Mouse (Mus musculus) lung, adult 2 months (tissue): ENCODE measurements around the gene Srebf1. TPM values are rescaled to one million over a fixed set of nuclear protein-coding genes. Genes with fewer than 3 reads are reported as not detected.

Experiments used
- DNase-seq: peaks from one replicate; pipeline ENCODE4 v3.0.0; 2022
- H3K4me1 ChIP-seq: fragments of 200-500 bp; 2 replicates; pipeline ENCODE4 v1.6.1; 2011; ENCODE audit warnings: low read length; ENCODE audit not compliant: control insufficient read depth, insufficient read depth
- H3K4me3 ChIP-seq: fragments of 200-500 bp; replicated peaks from 2 replicates; pipeline ENCODE3; 2011; ENCODE audit warnings: low read depth, mild to moderate bottlenecking, control low read depth, low read length; ENCODE audit errors: extremely low read depth
- CTCF ChIP-seq: fragments of 200-500 bp; IDR thresholded peaks from 2 replicates; pipeline ENCODE4 v1.5.1; 2011; ENCODE audit warnings: mild to moderate bottlenecking, low read length, control low read depth; ENCODE audit not compliant: insufficient read depth
- POLR2A ChIP-seq: fragments of 200-500 bp; IDR thresholded peaks from 2 replicates; pipeline ENCODE4 v1.6.1; 2011; ENCODE audit warnings: low read depth, mild to moderate bottlenecking, control low read depth, low read length, borderline replicate concordance; ENCODE audit errors: extremely low read depth
- WGBS: fragments of 180-500 bp; shearing (Covaris S2); methylation state at CpG from one replicate; pipeline ENCODE4 v1.1.7; 2018; 5-methylcytosine and 5-hydroxymethylcytosine counted together
- polyA plus RNA-seq: library from polyadenylated mRNA; depleted of rRNA; stranded (reverse); fragments of >200 nt; gene quantifications from 2 replicates; pipeline ENCODE4 v1.2.3, GENCODE M21; 2012

Srebf1 gene
- polyA plus RNA-seq, 1 experiment = 206 TPM

DNA sequence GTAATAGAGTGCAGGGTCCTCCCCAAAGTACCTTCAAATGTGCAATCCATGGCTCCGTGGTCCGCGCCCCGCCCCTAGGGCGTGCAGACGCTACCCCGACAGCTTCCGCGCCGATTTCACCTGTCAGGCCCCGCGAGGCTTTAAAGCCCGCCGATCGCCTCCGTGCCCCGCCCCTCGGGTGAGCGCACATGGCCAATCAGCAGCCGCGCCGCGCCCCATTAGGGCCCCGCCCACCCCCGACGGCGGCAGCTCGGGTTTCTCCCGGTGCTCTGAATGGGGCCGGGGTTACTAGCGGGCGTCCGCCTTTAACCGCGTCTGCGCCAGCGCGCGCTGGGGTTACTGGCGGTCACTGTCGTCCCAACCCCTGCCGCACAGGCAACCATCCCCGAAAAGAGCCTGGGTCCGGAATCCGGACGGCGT, 12.1 kb downstream of the Srebf1 start:
- WGBS = 1% methylated on average over 47 of the region's 47 CpGs
- DNase-seq = peak; percentile 94
- peaks cover 21% of the 10 kb centered on the region; the same call in 1 of the 2 replicates for H3K4me1 ChIP-seq
- peak overlapping the region; percentile 61 for H3K4me3 ChIP-seq
- TF ChIP-seq POLR2A (peak; percentile 79; the same call in 1 of the 2 replicates), CTCF (no peak)

GRCm38 (mm10) chr11:60209933-60210249, 12.5 kb downstream of the Srebf1 start:
- TF ChIP-seq CTCF = no peak
- no peak for TF ChIP-seq POLR2A
- WGBS = 2% methylated on average over 2 of the region's 2 CpGs
- no peak for DNase-seq
- H3K4me1 ChIP-seq = peaks cover 21% of the 10 kb centered on the region; the same call in 1 of the 2 replicates
- H3K4me3 ChIP-seq = peak overlapping the region; percentile 61

GRCm38 (mm10) chr11:60209217-60209932, 13.0 kb downstream of the Srebf1 start:
- DNase-seq = peak; percentile 75
- TF ChIP-seq CTCF (no peak), POLR2A (no peak)
- 21% methylated on average over 7 of the region's 7 CpGs for WGBS
- Histone ChIP-seq H3K4me1 (peaks cover 21% of the 10 kb centered on the region; the same call in 1 of the 2 replicates), H3K4me3 (peak overlapping the region; percentile 27)

DNA sequence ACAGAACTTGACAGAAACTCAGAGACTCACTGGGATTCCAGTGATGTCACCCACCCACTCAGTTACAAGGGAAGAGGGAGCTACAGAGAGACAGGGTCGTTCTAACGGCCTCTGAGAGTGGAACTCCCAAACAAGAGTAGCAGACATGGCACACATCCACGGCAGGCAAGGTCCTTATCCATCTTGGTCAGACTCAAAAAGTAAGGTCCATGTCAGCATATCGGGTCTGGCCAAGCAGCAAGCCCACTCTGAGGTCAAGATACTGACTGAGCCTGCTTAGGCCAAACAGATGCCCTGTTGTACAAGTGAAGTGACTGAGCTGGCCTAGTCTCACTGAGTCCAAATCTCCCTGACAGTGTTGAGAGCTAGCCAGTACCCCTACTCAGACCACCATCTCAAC, 13.7 kb downstream of the Srebf1 start:
- H3K4me3 ChIP-seq = peak overlapping the region; percentile 27
- 30% methylated on average over 4 of the region's 4 CpGs for WGBS
- TF ChIP-seq CTCF = no peak
- TF ChIP-seq POLR2A = no peak
- DNase-seq = no peak
- peaks cover 21% of the 10 kb centered on the region; the same call in 1 of the 2 replicates for H3K4me1 ChIP-seq

- WGBS = 55% methylated on average over 6 of the region's 6 CpGs
- no peak for DNase-seq
- no peak for TF ChIP-seq POLR2A
- Histone ChIP-seq H3K4me1 (peaks cover 21% of the 10 kb centered on the region; the same call in 1 of the 2 replicates), H3K4me3 (peak overlapping the region; percentile 4)
These were observed 14.2 kb downstream of the Srebf1 start for GRCm38 (mm10) chr11:60208201-60208600.

- H3K4me1 ChIP-seq = peaks cover 19% of the 10 kb centered on the region; the same call in 1 of the 2 replicates
- WGBS = 56% methylated on average over 5 of the region's 5 CpGs
- TF ChIP-seq POLR2A = no peak
- TF ChIP-seq CTCF = no peak
- H3K4me3 ChIP-seq = no peak overlapping the region
- DNase-seq = no peak
These were observed 16.2 kb downstream of the Srebf1 start for GRCm38 (mm10) chr11:60206207-60206606.

- 66% methylated on average over 12 of the region's 12 CpGs for WGBS
- peak; percentile 63 for DNase-seq
- no peak for TF ChIP-seq POLR2A
- TF ChIP-seq CTCF = no peak
- Histone ChIP-seq H3K4me1 (peaks cover 12% of the 10 kb centered on the region; the same call in 1 of the 2 replicates), H3K4me3 (no peak overlapping the region)
These were observed 17.4 kb downstream of the Srebf1 start for GRCm38 (mm10) chr11:60205026-60205425.

DNA sequence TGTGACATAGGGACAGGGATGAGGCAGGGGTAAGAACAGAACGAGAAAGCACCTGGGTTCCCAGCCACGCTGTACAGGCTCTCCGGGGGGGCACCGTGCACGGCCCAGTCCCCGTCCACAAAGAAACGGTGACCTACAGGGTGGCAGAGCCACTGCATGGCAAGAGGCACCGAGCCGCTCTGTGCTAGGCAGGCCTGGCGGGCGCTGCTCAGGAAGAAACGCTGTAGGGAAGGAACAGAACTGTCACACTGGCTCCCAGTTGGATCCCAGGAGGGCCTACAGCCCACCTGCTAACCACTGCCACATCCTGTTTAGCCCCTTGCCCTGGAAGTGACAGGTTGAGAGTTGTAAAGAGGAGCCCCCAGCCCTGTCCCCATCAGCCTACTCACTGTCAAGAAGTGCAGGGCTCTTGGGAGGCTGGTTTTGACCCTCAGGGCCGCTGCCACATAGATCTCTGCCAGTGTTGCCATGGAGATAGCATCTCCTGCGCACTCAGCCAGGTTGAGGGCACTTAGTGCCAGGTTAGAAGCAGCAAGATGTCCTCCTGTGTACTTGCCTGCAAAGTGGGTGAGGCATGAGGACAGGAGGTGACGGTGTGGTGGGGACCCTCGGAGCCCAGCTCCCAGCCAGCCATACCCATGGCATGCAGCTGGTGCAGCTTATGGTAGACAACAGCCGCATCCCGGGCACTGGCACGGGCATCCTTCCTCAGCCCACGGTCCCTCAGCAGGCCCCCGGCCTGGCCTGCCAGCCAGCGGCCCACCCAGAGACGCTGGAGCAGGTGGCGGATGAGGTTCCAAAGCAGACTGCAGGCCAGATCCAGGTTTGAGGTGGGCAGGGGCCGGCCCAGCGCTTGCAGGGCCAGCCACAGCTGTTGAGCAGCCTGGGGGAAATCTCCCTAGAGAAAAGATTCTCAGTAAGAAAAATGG, 19.4 kb downstream of the Srebf1 start:
- TF ChIP-seq POLR2A (no peak), CTCF (no peak)
- WGBS = 90% methylated on average over 26 of the region's 26 CpGs
- peaks cover 3% of the 10 kb centered on the region; the same call in 1 of the 2 replicates for H3K4me1 ChIP-seq
- DNase-seq = no peak
- no peak overlapping the region for H3K4me3 ChIP-seq

DNA sequence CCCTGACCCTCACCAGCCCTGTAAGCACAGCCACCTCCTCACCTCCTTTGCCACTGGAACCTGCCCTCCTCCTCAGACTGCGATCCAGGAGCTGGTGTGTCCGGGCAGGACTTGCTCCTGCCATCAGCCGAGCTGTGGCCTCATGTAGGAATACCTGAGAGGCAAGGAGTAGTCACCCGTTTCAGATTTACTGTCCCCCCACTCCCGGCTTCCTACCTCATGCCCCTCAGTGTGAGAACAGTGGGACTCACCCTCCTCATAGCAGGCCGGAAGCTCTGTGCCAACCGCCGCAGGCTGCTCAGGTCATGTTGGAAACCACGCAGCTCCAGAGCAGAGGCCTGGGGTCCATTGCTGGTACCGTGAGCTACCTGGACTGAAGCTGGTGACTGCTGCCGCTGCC, 22.0 kb downstream of the Srebf1 start:
- TF ChIP-seq POLR2A (no peak), CTCF (no peak)
- DNase-seq = no peak
- Histone ChIP-seq H3K4me3 (no peak overlapping the region), H3K4me1 (no peaks in the 10 kb centered on the region)
- WGBS = 84% methylated on average over 11 of the region's 11 CpGs

DNA sequence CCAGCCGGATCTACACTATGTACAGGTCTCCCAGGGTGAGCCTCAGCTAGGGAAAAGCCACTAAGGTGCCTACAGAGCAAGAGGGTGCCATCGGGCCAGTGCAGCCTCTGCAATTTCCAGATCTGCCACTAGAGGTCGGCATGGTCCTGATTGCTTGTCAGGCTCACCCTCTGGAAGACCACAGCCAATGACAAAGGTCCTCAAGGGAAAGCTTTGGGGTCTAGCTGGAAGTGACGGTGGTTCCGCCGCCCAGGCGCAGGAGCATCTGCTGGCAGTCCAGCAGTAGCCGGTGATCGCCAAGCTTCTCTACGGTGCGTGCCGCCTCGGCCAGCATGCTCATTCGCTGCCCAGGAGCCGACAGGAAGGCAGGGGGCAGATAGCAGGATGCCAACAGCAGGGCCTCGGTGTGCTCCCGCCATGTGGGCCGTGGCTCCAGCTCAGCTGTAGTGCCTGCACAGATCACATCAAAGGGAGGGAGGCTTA, 22.6 kb downstream of the Srebf1 start:
- DNase-seq = peak; percentile 93
- no peaks in the 10 kb centered on the region for H3K4me1 ChIP-seq
- WGBS = 10% methylated on average over 18 of the region's 18 CpGs
- TF ChIP-seq CTCF = peak; percentile 97
- no peak for TF ChIP-seq POLR2A
- no peak overlapping the region for H3K4me3 ChIP-seq
